Mouse (Mus musculus) forebrain, embryonic 10.5 days (tissue): ENCODE measurements at regions not wholly inside any gene's neighbourhood (a gene's known extent, or its start where the extent isn't known, plus 50 kb on each side); places are given as distances from the start of the nearest gene placed in this dataset.

Experiments used
- DNase-seq: peaks from one replicate; pipeline ENCODE4 v3.0.0-alpha.2; 2017; ENCODE audit warnings: low spot score; ENCODE audit errors: extremely low spot score
- H3K27ac ChIP-seq: fragments of 300-500 bp; sonication (generic); 2 replicates; pipeline ENCODE4 v1.5.1; 2016; ENCODE audit warnings: mild to moderate bottlenecking
- H3K27me3 ChIP-seq: fragments of 300-500 bp; sonication (generic); 2 replicates; pipeline ENCODE4 v1.6.1; 2016; ENCODE audit warnings: mild to moderate bottlenecking; ENCODE audit not compliant: poor library complexity, severe bottlenecking
- H3K36me3 ChIP-seq: fragments of 300-500 bp; sonication (generic); replicated peaks from 2 replicates; pipeline ENCODE4 v1.6.1; 2016; ENCODE audit warnings: mild to moderate bottlenecking, moderate library complexity
- H3K4me1 ChIP-seq: fragments of 300-500 bp; sonication (generic); 2 replicates; pipeline ENCODE4 v1.6.1; 2016
- H3K4me3 ChIP-seq: fragments of 300-500 bp; sonication (generic); 2 replicates; pipeline ENCODE4 v1.5.1; 2016; ENCODE audit warnings: mild to moderate bottlenecking, moderate library complexity
- H3K9me3 ChIP-seq: fragments of 300-500 bp; sonication (generic); 2 replicates; pipeline ENCODE4 v1.6.1; 2016; ENCODE audit warnings: mild to moderate bottlenecking, moderate library complexity
- WGBS: fragments of 180-500 bp; shearing (Covaris S2); methylation state at CpG from one replicate; pipeline ENCODE4 v1.1.7; 2016; 5-methylcytosine and 5-hydroxymethylcytosine counted together

DNA sequence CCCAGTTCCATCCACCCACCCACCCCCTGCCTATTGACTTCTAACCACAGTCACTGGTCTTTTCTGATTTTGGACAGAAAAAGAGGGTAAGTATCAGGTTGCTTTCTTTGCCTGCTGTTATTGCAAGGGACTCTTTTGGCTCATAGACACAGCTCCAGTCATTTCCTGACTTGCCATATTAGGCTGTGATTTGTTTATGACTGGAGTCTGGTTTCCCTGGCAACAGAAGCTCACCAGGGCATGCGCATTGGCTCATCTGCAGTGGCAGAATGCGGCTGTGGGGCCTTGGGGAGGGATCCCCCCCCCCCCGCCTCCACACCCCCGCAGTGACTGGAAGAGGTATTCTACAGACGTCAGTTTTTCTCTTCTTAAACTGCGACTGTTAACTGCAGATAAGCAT, 65.9 kb downstream of the Cdr1 start:
- no peak overlapping the region for H3K4me3 ChIP-seq
- no peaks in the 10 kb centered on the region for H3K9me3 ChIP-seq
- 54% methylated on average over 6 of the region's 6 CpGs for WGBS
- H3K36me3 ChIP-seq, result no peaks in the 10 kb centered on the region
- peaks cover 4% of the 10 kb centered on the region; the same call in 1 of the 2 replicates for H3K4me1 ChIP-seq
- DNase-seq, result no peak
- no peaks in the 10 kb centered on the region for H3K27me3 ChIP-seq
- no peak overlapping the region for H3K27ac ChIP-seq

- 83% methylated on average over 4 of the region's 4 CpGs for WGBS
- H3K9me3 ChIP-seq, result no peaks in the 10 kb centered on the region
- H3K27ac ChIP-seq, result no peak overlapping the region
- no peak for DNase-seq
- no peak overlapping the region for H3K4me3 ChIP-seq
- H3K4me1 ChIP-seq, result peaks cover 4% of the 10 kb centered on the region; the same call in 1 of the 2 replicates
- no peaks in the 10 kb centered on the region for H3K27me3 ChIP-seq
- H3K36me3 ChIP-seq, result no peaks in the 10 kb centered on the region
These were observed 68.0 kb downstream of the Cdr1 start for GRCm38 (mm10) chrX:61117368-61117767.

- 31% methylated on average over 10 of the region's 10 CpGs for WGBS
- DNase-seq, result peak; percentile 16
- H3K27ac ChIP-seq, result peak overlapping the region; percentile 31; the same call in 1 of the 2 replicates
These were observed 69.3 kb downstream of the Cdr1 start for GRCm38 (mm10) chrX:61116010-61116447.

More at GRCm38 (mm10) chrX:61116010-61116447, 69.3 kb downstream of the Cdr1 start:
- H3K4me3 ChIP-seq, result peak overlapping the region; percentile 45
- no peaks in the 10 kb centered on the region for H3K36me3 ChIP-seq
- H3K27me3 ChIP-seq, result no peaks in the 10 kb centered on the region
- no peaks in the 10 kb centered on the region for H3K9me3 ChIP-seq
- H3K4me1 ChIP-seq, result peaks cover 4% of the 10 kb centered on the region; the same call in 1 of the 2 replicates
